Mouse (Mus musculus) small intestine, adult 2 months (tissue): ENCODE measurements at regions not wholly inside any gene's neighbourhood (a gene's known extent, or its start where the extent isn't known, plus 50 kb on each side); places are given as distances from the start of the nearest gene placed in this dataset.

ENCODE experiments used
- CTCF ChIP-seq: fragments of 200-500 bp; IDR thresholded peaks from 2 replicates; pipeline ENCODE4 v1.5.1; 2012; ENCODE audit warnings: low read depth, mild to moderate bottlenecking, control low read depth, inconsistent platforms, low read length, moderate library complexity, mixed read lengths; ENCODE audit not compliant: insufficient replicate concordance, insufficient read length; ENCODE audit errors: extremely low read depth
- POLR2A ChIP-seq: fragments of 200-500 bp; IDR thresholded peaks from 2 replicates; pipeline ENCODE4 v1.6.1; 2012; ENCODE audit warnings: low read depth, mild to moderate bottlenecking, control low read depth, inconsistent platforms, low read length, moderate library complexity

DNA sequence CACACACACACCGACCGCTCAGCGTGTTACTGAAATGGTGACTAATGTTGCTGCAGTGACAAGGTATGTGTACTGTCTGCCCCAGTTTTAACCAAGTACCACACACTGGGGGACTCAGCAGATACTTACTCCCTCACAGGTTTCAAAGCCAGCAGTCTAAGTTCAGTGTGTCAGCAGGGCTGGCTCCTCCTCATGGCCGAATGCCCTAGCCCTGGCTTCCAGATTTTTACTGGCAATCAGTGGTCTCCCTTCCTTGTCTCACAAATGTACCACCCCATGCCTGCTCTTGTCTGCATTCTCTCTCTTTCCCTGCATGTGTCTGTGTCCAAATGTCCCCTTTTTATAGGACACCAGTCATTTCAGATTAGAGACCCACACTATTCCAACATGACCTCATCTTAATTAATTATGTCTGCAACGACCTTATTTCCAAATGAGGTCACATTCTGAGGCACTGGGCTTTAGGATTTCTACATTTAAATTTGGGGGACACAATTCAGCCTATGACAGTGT is 114.7 kb downstream of the Uri1 start:
- TF ChIP-seq POLR2A = no peak
- no peak for TF ChIP-seq CTCF
